Mouse (Mus musculus) MEL (cell line): ENCODE measurements at regions not wholly inside any gene's neighbourhood (a gene's known extent, or its start where the extent isn't known, plus 50 kb on each side); places are given as distances from the start of the nearest gene placed in this dataset.

ENCODE experiments used
- DNase-seq: peaks from one replicate; pipeline ENCODE4 v3.0.0; 2011; ENCODE audit warnings: low read depth, low spot score
- H3K27ac ChIP-seq: 2 replicates; pipeline ENCODE4 v1.5.1; 2012; ENCODE audit warnings: low read depth, mild to moderate bottlenecking, control low read depth, low read length, moderate library complexity; ENCODE audit not compliant: control insufficient read depth
- H3K27me3 ChIP-seq, 2 experiments: fragments of 150-350 bp in 1 of 2; sonication (generic) in 1 of 2; 2 replicates each; pipeline ENCODE4 v1.6.1; 2012; ENCODE audit warnings: low read length in 2 of 2, mild to moderate bottlenecking in 2 of 2, improper control_type of control experiment in 1 of 2, moderate library complexity in 1 of 2; ENCODE audit not compliant: insufficient read depth in 2 of 2, control insufficient read depth in 1 of 2
- H3K36me3 ChIP-seq, 2 experiments: 2 replicates each; pipeline ENCODE4 v1.6.1; 2012 to 2014; ENCODE audit warnings: low read length in 2 of 2, improper control_type of control experiment in 1 of 2, inconsistent platforms in 1 of 2, mild to moderate bottlenecking in 1 of 2; ENCODE audit not compliant: insufficient read depth in 2 of 2, control insufficient read depth in 1 of 2
- H3K4me1 ChIP-seq, 2 experiments: fragments of 150-350 bp in 1 of 2; sonication (generic) in 1 of 2; 2 replicates each; pipeline ENCODE4 v1.6.1; 2012; ENCODE audit warnings: low read length in 2 of 2, improper control_type of control experiment in 1 of 2, mild to moderate bottlenecking in 1 of 2; ENCODE audit not compliant: insufficient read depth in 2 of 2, control insufficient read depth in 1 of 2
- H3K4me3 ChIP-seq, 2 experiments: fragments of 150-350 bp in 1 of 2; sonication (generic) in 1 of 2; 2 replicates each; pipeline ENCODE4 v1.5.1; 2012; ENCODE audit warnings: low read depth in 2 of 2, low read length in 2 of 2, mild to moderate bottlenecking in 2 of 2, moderate library complexity in 2 of 2, control low read depth in 1 of 2, improper control_type of control experiment in 1 of 2; ENCODE audit not compliant: control insufficient read depth in 1 of 2, insufficient read depth in 1 of 2
- H3K79me2 ChIP-seq: 2 replicates; pipeline ENCODE4 v1.6.1; 2012; ENCODE audit warnings: mild to moderate bottlenecking, low read length, moderate library complexity; ENCODE audit not compliant: control insufficient read depth, poor library complexity, insufficient read depth
- H3K9ac ChIP-seq: 2 replicates; pipeline ENCODE4 v1.6.1; 2012; ENCODE audit warnings: low read depth, mild to moderate bottlenecking, control low read depth, low read length, moderate library complexity; ENCODE audit not compliant: control insufficient read depth, poor library complexity, severe bottlenecking
- H3K9me3 ChIP-seq: fragments of 150-350 bp; sonication (generic); replicated peaks from 2 replicates; pipeline ENCODE4 v1.6.1; 2012; ENCODE audit warnings: mild to moderate bottlenecking, low read length, improper control_type of control experiment, moderate library complexity; ENCODE audit not compliant: insufficient read depth
- BHLHE40 ChIP-seq: IDR thresholded peaks from 2 replicates; pipeline ENCODE4 v1.6.1; 2012; ENCODE audit warnings: low read depth, mild to moderate bottlenecking, inconsistent platforms, low read length, improper control_type of control experiment, borderline replicate concordance
- CHD2 ChIP-seq: IDR thresholded peaks from 2 replicates; pipeline ENCODE4 v1.6.1; 2011; ENCODE audit warnings: low read length, improper control_type of control experiment
- CTCF ChIP-seq, 3 experiments: IDR thresholded peaks in 2 of 3; conservative IDR thresholded peaks in 1 of 3; 2 replicates each; pipeline ENCODE4 v1.5.1; 2011 to 2012; ENCODE audit warnings: low read length in 3 of 3, low read depth in 2 of 3, mild to moderate bottlenecking in 2 of 3, improper control_type of control experiment in 1 of 3, inconsistent platforms in 1 of 3, mixed read lengths in 1 of 3, moderate library complexity in 1 of 3; ENCODE audit not compliant: control insufficient read depth in 1 of 3, insufficient read depth in 1 of 3, poor library complexity in 1 of 3, severe bottlenecking in 1 of 3
- ETS1 ChIP-seq: IDR thresholded peaks from 2 replicates; pipeline ENCODE4 v1.6.1; 2012; ENCODE audit warnings: low read depth, mild to moderate bottlenecking, inconsistent platforms, low read length, improper control_type of control experiment, moderate library complexity
- HCFC1 ChIP-seq: IDR thresholded peaks from 2 replicates; pipeline ENCODE4 v1.6.1; 2012; ENCODE audit warnings: low read depth, mild to moderate bottlenecking, inconsistent platforms, low read length, improper control_type of control experiment, moderate library complexity
- KAT2A ChIP-seq: conservative IDR thresholded peaks from 2 replicates; pipeline ENCODE4 v1.6.1; 2012; ENCODE audit warnings: low read depth, low read length, improper control_type of control experiment, inconsistent platforms
- MAFK ChIP-seq: IDR thresholded peaks from 2 replicates; pipeline ENCODE4 v1.6.1; 2011; ENCODE audit warnings: low read depth, mild to moderate bottlenecking, low read length, improper control_type of control experiment, borderline replicate concordance
- MAX ChIP-seq: IDR thresholded peaks from 2 replicates; pipeline ENCODE4 v1.6.1; 2011; ENCODE audit warnings: low read length, improper control_type of control experiment
- MXI1 ChIP-seq: IDR thresholded peaks from 2 replicates; pipeline ENCODE4 v1.6.1; 2011; ENCODE audit warnings: mild to moderate bottlenecking, low read depth, low read length, improper control_type of control experiment
- MYB ChIP-seq: IDR thresholded peaks from 2 replicates; pipeline ENCODE4 v1.6.1; 2011; ENCODE audit warnings: mild to moderate bottlenecking, low read depth, low read length, improper control_type of control experiment
- NRF1 ChIP-seq: IDR thresholded peaks from 2 replicates; pipeline ENCODE4 v1.6.1; 2014; ENCODE audit warnings: low read depth, mild to moderate bottlenecking, inconsistent platforms, low read length, improper control_type of control experiment, moderate library complexity; ENCODE audit not compliant: poor library complexity, insufficient read depth, severe bottlenecking
- POLR2AphosphoS5 ChIP-seq: IDR thresholded peaks from 2 replicates; pipeline ENCODE4 v1.6.1; 2012; ENCODE audit warnings: low read depth, borderline replicate concordance, mild to moderate bottlenecking, inconsistent platforms, low read length, moderate library complexity, mixed read lengths
- TAL1 ChIP-seq: IDR thresholded peaks from 2 replicates; pipeline ENCODE4 v1.6.1; 2012; ENCODE audit warnings: mild to moderate bottlenecking, inconsistent platforms, low read length, moderate library complexity, mixed read lengths
- TBP ChIP-seq: IDR thresholded peaks from 2 replicates; pipeline ENCODE4 v1.8.0; 2011; ENCODE audit warnings: low read depth, low read length, improper control_type of control experiment
- UBTF ChIP-seq: IDR thresholded peaks from 2 replicates; pipeline ENCODE4 v1.6.1; 2012; ENCODE audit warnings: low read depth, mild to moderate bottlenecking, inconsistent platforms, low read length, improper control_type of control experiment, moderate library complexity, borderline replicate concordance; ENCODE audit not compliant: insufficient read depth
- USF2 ChIP-seq, 2 experiments: IDR thresholded peaks; 2 replicates each; pipeline ENCODE4 v1.6.1; 2011 to 2012; ENCODE audit warnings: improper control_type of control experiment in 2 of 2, low read length in 2 of 2, borderline replicate concordance in 1 of 2, inconsistent platforms in 1 of 2, low read depth in 1 of 2, mild to moderate bottlenecking in 1 of 2; ENCODE audit not compliant: insufficient read depth in 1 of 2
- ZC3H11A ChIP-seq: IDR thresholded peaks from 2 replicates; pipeline ENCODE4 v1.6.1; 2012; ENCODE audit warnings: low read depth, mild to moderate bottlenecking, inconsistent platforms, low read length, improper control_type of control experiment
- ZKSCAN1 ChIP-seq: IDR thresholded peaks from 2 replicates; pipeline ENCODE4 v1.6.1; 2012; ENCODE audit warnings: low read depth, mild to moderate bottlenecking, inconsistent platforms, low read length, improper control_type of control experiment, moderate library complexity
- ZNF384 ChIP-seq: IDR thresholded peaks from 2 replicates; pipeline ENCODE4 v1.6.1; 2012; ENCODE audit warnings: low read depth, mild to moderate bottlenecking, inconsistent platforms, low read length, improper control_type of control experiment

- no peaks in the 10 kb centered on the region for H3K4me1 ChIP-seq
- TF ChIP-seq ZKSCAN1, result no peak
- no peak for TF ChIP-seq UBTF
- TF ChIP-seq MYB, result no peak
- no peak for TF ChIP-seq MAX
- TF ChIP-seq TBP, result no peak
- no peak for TF ChIP-seq NRF1
- no peak for TF ChIP-seq ZNF384
- TF ChIP-seq HCFC1, result no peak
- no peak for TF ChIP-seq BHLHE40
- TF ChIP-seq POLR2AphosphoS5, result no peak
- TF ChIP-seq ETS1, result no peak
- no peak for TF ChIP-seq MXI1
- TF ChIP-seq CTCF (IDR thresholded peaks at IDR 0.05 in 2 of 3, conservative IDR thresholded peaks at IDR 0.05 in 1 of 3; ENCODE audit: control insufficient read depth in 1 of 3, insufficient read depth in 1 of 3, low read depth in 2 of 3, low read length in 3 of 3, poor library complexity in 1 of 3, severe bottlenecking in 1 of 3), result no peak
- no peak for TF ChIP-seq USF2 (IDR thresholded peaks at IDR 0.05; ENCODE audit: borderline replicate concordance in 1 of 2, insufficient read depth in 1 of 2, low read depth in 1 of 2, low read length in 2 of 2)
- no peak for TF ChIP-seq TAL1
- no peak for TF ChIP-seq MAFK
- TF ChIP-seq ZC3H11A, result no peak
- TF ChIP-seq CHD2, result no peak
These were observed 83.3 kb upstream of the Nek7 start for GRCm38 (mm10) chr1:138703291-138703690.

GRCm38 (mm10) chr1:138689234-138689633 is 69.3 kb upstream of the Nek7 start:
- Histone ChIP-seq H3K36me3 (no peaks in the 10 kb centered on the region), H3K4me1 (no peaks in the 10 kb centered on the region), H3K79me2 (no peaks in the 10 kb centered on the region), H3K27ac (no peak overlapping the region), H3K27me3 (no peaks in the 10 kb centered on the region), H3K9ac (no peak overlapping the region), H3K4me3 (no peak overlapping the region), H3K9me3 (no peaks in the 10 kb centered on the region)
- no peak for DNase-seq
- TF ChIP-seq KAT2A (no peak), POLR2AphosphoS5 (no peak)

More at GRCm38 (mm10) chr1:138703291-138703690, 83.3 kb upstream of the Nek7 start:
- Histone ChIP-seq H3K9me3 (no peaks in the 10 kb centered on the region), H3K4me3 (no peak overlapping the region), H3K79me2 (no peaks in the 10 kb centered on the region), H3K36me3 (no peaks in the 10 kb centered on the region), H3K27ac (no peak overlapping the region), H3K9ac (no peak overlapping the region), H3K27me3 (peaks cover 0 to 2% of the 10 kb centered on the region in 2 experiments; a peak in 1 of 4 replicates)
- no peak for DNase-seq
